Mouse (Mus musculus) layer of hippocampus, adult 11-12 months (tissue): ENCODE results near the gene Pdzd3.

Experiments
- DNase-seq: peaks from one replicate; pipeline ENCODE4 v3.0.0; 2022; ENCODE audit warnings: low spot score

The Pdzd3 gene

DNA sequence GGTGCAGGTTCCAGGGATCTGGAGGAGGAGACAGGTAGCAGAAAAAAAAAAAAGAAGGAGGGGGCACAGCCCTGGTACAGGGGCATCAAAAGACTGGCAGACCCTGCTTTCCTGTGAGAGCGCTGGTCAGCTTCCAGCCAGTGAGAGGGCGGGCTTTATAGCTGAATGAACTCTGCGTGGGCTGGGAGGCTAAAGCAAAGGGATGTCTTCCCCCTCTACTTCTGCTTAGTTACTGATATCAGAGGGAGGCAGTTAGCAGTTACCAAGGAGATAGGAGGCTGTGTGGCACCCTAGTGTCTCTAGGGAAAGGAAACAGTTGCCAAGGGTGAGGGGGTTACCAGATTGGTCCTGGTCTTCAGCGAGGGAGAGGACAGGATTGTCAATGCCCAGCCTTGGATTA lies 826 bp downstream of the Pdzd3 start:
- peak; percentile 40 for DNase-seq

GRCm38 (mm10) chr9:44249181-44250146 lies 1.8 kb downstream of the Pdzd3 start:
- DNase-seq = peak; percentile 79

DNA sequence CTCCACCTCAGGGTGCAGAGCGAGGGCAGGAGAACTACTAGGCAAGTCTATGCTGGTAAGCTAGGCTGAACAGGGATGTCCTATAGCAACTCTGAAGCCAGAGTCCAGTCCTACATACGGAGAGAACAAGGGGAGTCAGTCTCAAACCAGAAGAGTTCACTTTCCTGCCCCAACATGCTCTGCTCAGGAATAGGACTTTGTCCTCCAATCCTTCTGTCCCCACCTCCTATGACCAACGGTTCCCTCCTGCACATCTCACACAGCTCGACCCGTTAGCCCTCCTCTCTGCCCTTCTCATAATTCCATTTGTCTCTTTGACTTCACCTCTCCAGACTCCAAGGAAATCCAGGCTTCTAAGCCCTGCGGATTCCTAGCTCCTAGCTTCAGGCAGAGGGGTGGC lies 3.4 kb downstream of the Pdzd3 start:
- DNase-seq = no peak

GRCm38 (mm10) chr9:44243621-44244020 lies 7.7 kb downstream of the Pdzd3 start:
- no peak for DNase-seq

DNA sequence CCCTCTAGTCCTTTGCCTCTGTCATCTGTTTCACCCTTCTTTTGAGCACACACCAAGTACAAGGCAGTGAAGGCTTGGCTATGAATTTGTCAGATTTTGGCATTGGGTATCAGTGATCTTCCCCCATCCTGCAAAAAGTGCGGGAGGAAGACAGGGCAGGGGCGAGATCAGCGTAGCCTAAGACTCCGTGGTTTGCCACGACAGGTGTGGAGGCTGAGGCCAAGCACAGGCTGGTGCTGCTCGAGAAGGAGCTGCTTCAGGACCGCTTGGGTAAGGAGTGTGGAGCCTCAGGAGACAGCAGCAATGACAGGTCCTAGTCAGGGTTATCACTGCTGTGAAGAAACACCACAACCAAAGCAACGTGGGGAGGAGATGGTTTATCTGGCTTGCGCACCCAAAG lies 9.9 kb downstream of the Pdzd3 start:
- DNase-seq = no peak

- no peak for DNase-seq
These were observed 10.4 kb downstream of the Pdzd3 start for GRCm38 (mm10) chr9:44240911-44241310.

GRCm38 (mm10) chr9:44240399-44240798 lies 10.9 kb downstream of the Pdzd3 start, which contains the start of gene Ccdc153:
Gene Ccdc153, plus strand, starts transcription at chr9:44240676.
- DNase-seq = no peak

DNA sequence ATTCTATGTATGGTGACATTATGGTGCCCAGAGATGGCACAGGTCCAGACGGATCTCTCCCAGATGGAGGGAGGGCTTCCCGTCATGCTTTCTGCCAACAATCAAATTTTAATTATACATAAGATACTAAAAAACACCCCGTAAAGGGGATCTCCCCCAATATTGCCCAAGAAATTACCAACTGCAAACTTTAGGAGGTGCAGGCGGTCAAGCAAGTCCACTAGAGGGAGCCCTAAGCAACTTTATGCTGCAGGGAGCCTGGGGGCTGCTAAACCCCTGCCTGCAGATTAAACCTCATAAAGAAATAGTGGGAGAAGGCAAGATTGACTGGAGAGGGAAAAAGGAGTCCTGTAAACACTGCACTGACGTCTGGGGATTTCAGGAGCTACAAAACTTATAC lies 11.8 kb downstream of the Pdzd3 start:
- peak; percentile 59 for DNase-seq

- DNase-seq = no peak
These were observed 12.6 kb downstream of the Pdzd3 start for GRCm38 (mm10) chr9:44238501-44239190.

- DNase-seq = no peak
These were observed 14.1 kb downstream of the Pdzd3 start for GRCm38 (mm10) chr9:44237128-44237527.

DNA sequence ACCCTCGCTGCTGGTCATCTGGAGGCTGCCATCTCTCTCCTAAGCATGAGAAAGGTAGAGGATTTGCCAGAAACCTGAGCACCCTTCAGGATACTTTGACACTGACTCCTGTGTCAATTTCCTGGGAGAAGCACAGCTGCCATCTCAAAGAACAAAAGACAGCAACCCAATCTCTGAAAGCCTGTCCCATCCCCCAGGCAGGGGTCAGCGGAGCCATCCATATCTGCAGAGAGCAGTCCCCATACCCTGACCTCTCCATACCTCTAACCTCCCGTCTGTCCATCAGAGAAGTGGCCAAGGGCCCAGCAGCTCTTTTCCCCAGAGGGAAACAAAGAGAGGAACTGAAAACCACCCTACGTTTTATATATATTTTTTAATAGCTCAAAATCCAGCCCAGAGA lies 14.7 kb downstream of the Pdzd3 start:
- DNase-seq = no peak

DNA sequence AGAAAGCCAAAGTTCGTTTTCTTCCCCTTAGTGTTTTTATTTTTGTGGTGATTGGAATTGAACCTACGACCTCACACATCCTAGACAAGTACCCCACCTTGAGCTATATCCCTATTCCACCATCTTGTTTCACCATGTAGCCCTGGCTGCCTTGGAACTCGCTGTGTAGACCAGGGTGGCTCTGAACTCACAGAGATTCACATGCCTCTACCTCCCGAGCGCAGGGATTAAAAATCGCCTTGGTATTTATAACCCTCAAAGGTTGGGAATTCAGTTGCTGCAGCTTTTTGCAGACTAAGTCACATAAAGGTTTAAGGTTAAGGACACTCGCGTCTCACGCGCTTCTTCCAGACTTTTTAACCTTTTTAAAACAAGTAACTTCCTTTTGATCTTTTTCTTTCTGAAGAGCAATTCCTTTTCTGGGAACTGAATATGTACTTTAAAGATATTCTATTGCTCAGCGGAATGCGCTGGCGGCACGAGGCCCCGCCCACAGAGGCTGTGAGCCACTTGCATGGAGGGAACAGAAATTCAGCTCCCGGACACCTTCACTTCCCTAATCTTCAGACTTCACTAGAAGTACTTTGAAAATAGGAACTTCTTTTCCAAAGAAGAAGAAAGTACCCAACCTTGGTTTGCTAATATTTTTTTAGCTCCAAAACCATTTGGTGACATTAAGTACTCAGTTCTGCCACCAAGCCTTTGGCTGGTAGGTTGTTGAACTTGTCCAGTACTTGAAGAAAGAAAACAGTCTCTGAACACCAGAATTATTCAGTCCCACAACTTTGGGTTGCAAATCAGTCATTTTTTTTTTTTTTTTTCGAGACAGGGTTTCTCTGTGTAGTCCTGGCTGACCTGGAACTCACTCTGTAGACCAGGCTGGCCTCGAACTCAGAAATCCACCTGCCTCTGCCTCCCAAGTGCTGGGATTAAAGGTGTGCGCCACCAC lies 16.5 kb downstream of the Pdzd3 start:
- DNase-seq = peak; percentile 59

- peak; percentile 99 for DNase-seq
These were observed 17.3 kb downstream of the Pdzd3 start, which contains the start of gene Cbl for GRCm38 (mm10) chr9:44233802-44234478. Gene Cbl, minus strand, starts transcription at chr9:44234049.

- DNase-seq = no peak
These were observed 18.1 kb downstream of the Pdzd3 start for GRCm38 (mm10) chr9:44233021-44233801.

- no peak for DNase-seq
These were observed 19.7 kb downstream of the Pdzd3 start for GRCm38 (mm10) chr9:44231609-44232008.

DNA sequence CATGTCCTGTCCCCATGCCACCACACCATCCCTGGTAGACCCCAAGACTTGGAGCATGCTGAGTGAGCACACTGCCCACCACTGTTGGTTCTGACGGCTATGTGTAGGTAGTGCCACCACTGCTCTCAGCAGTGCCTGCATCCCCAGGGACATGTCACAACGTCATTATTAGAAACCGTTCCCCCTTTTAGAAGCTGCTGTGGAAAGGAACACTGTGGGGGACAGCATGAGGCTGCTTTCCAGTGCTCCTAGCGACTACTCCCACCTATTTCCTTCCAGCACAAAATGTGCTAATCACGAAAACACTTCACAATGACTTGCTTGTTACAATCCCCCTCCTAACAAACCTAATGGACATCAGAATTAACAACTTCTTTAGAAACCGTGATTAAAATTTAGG lies 25.3 kb downstream of the Pdzd3 start:
- no peak for DNase-seq

DNA sequence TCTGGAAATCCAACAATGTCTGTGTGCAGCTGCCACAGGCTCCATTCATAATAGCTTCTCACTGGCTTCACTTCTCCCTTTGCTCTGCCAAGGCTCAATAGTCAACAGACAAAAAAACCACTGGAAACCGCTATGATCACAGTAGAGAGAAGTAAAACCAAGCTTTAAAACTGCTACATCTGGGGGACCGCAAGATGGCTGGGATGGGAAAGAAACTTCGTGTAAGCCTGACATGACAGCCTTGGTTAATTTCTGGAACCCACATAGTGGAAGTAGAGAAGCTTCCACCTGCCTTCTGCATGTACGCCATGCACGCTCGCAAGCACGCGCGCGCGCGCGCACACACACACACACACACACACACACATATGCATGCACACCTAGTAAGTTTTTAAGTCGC lies 37.7 kb downstream of the Pdzd3 start:
- DNase-seq = no peak

GRCm38 (mm10) chr9:44212406-44212805 lies 38.9 kb downstream of the Pdzd3 start:
- no peak for DNase-seq

DNA sequence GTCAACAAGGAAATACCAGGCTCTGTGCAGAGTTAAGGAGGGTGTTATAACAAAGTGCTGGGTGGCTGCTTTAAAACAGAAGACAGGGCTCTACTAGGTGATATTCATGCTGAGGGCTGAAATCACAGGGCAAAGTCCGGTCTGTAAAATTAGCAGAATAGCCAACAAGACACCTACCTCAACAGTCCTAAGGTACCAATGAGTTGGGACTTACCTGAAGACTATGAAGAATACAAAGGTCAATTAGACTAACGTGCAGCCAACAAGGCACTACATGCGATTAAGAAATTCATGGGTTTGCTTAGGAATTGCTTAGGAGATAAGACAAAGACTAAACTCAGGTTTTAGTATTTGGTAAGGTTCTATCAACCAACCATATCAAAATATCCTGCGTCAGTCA lies 41.9 kb downstream of the Pdzd3 start:
- DNase-seq = no peak

DNA sequence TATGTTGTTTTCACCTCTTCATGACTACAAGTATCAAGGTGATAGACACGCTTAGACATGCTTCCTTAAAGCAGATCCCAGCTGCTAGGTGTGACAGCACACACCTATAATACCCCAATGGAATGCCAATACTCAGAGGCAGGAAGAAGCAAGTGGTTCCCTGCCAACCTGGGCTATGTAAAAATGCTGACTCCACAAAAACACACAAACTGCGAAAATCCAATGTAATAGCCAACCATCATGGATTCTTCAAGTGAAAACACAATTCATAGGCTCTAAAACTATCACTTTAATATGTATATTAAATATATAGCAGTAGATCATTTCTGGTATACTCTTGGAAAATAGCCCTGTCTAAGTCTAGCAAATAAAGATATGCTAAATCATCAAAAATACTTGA lies 43.4 kb downstream of the Pdzd3 start:
- no peak for DNase-seq

DNA sequence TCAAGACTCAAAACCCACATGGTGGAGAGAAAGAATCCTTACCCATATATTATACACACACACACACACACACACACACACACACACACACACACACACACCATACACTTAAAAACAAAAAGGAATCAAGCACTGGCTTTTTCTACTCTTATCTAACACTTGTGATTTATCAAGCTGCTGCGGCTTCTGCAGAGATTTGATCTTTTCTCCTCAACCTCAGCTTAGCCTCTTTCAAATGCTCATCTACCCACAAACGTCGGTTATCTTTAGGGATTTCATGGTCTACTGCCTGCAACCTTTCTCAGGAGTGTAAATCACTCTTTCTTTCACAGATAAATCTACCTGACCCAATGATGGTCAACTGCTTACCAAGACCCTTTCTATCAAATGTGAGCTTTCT lies 50.8 kb downstream of the Pdzd3 start:
- DNase-seq = no peak
